In genomic region chr9:35284351-35284750, GRCm38 (mm10) we compare ENCODE assay signal across 23 mouse cellular contexts.
"Had no signal": no experiment of that assay in that cellular context is flagged by ENCODE, and none has a peak within 500 bp of the region (broad histone marks: within the 10 kb centered on the region; RNA-seq: fewer than 3 reads in every experiment).

No protein-coding gene starts in this region.

- H3K4me2 ChIP-seq: limb, embryonic 12.5 days; liver, embryonic 11.5 days; lung, embryonic 15.5 days; midbrain, embryonic 13.5 days; neural tube, embryonic 13.5 days had no signal

- H3K27me3 ChIP-seq: lung, embryonic 15.5 days had no signal

- H3K9me3 ChIP-seq: limb, embryonic 12.5 days; lung, embryonic 15.5 days; midbrain, embryonic 10.5 days; midbrain, embryonic 13.5 days; neural tube, embryonic 13.5 days had no signal

- H3K27ac ChIP-seq: kidney, postnatal 0 days; left cerebral cortex, adult 2 months; liver, embryonic 14.5 days; lung, embryonic 15.5 days; midbrain, embryonic 13.5 days; neural tube, embryonic 13.5 days had no signal

- H3K4me1 ChIP-seq: megakaryocyte, embryonic 14.5 days; neural tube, embryonic 13.5 days had no signal

- H3K36me3 ChIP-seq: lung, embryonic 15.5 days; midbrain, embryonic 10.5 days; midbrain, embryonic 13.5 days; neural tube, embryonic 13.5 days had no signal

- ATAC-seq: liver, postnatal 0 days; midbrain, embryonic 16.5 days had no signal

- H3K4me3 ChIP-seq: left cerebral cortex, adult 2 months; limb, embryonic 12.5 days; lung, embryonic 15.5 days; megakaryocyte, embryonic 14.5 days; midbrain, embryonic 13.5 days; myocyte; neural tube, embryonic 13.5 days had no signal

- DNase-seq: kidney, adult 2 months; kidney, postnatal 25 days; layer of hippocampus, postnatal 36 days; liver, postnatal 0 days; lung, postnatal 10 days; lung, postnatal 36 days; retina, postnatal 1 day; right cerebral cortex, postnatal 25 days; spleen, adult 18-20 months; thymus, adult 18-20 months; thymus, postnatal 36 days had no signal

- H3K9ac ChIP-seq: limb, embryonic 12.5 days; liver, embryonic 14.5 days; liver, postnatal 0 days; lung, embryonic 15.5 days; midbrain, embryonic 13.5 days; neural tube, embryonic 13.5 days had no signal
